8 mouse cellular contexts compared by ENCODE assay signal in the genomic region with DNA sequence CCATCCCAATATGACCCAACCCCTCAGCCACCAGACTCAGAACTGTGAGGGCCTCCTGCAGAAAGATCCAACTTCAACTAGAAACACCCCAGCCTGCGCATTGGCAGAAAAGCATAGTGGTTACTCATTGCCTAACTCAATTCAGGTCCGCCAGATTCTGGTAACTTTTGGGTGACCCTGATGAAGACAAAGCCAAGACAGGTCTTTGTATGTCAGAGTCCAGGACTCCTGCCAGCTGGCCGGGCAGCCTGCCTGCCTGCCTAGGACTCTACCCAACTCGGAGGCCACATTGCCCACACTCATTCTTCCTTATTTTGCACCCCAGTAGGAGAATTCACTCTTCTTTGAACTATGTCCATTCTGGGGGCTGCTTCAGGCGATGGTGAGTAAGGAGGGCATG. TPM values are rescaled to one million over a fixed set of nuclear protein-coding genes. Genes with fewer than 3 reads are reported as not detected.
A peak's percentile ranks its signal among the peaks of the same experiment; 100 is the strongest.
DNase-seq lines count a peak whose midpoint lies in the region; ATAC-seq and TF ChIP-seq lines count a peak whose summit lies in the region.
"Had no signal": no experiment of that assay in that cellular context is flagged by ENCODE, and none has a peak within 500 bp of the region (broad histone marks: within the 10 kb centered on the region; RNA-seq: fewer than 3 reads in every experiment).

A gene (plus strand): TSS at position 178 of the 400 bp plus-strand sequence.

- peaks cover 99% of the 10 kb centered on the region for H3K27me3 ChIP-seq in lung, embryonic 15.5 days
- H3K27me3 ChIP-seq in hindbrain, embryonic 12.5 days: peaks cover 96% of the 10 kb centered on the region
- peaks cover 98% of the 10 kb centered on the region for H3K27me3 ChIP-seq in limb, embryonic 14.5 days (ENCODE audit: control insufficient read depth, insufficient read depth, low read length)
- H3K27me3 ChIP-seq in stomach, embryonic 16.5 days (ENCODE audit: control insufficient read depth, insufficient read depth, low read length): peaks cover 94% of the 10 kb centered on the region

- no peak for TF ChIP-seq POLR2A in limb, embryonic 14.5 days (IDR thresholded peaks at IDR 0.05; ENCODE audit: borderline replicate concordance, extremely low read depth, insufficient read depth, insufficient read length)

- H3K4me3 ChIP-seq in lung, embryonic 15.5 days: peak within 1 kb of the TSS; percentile 11
- H3K4me3 ChIP-seq in hindbrain, embryonic 12.5 days: peak within 1 kb of the TSS; percentile 49
- H3K4me3 ChIP-seq in limb, embryonic 14.5 days (replicated peaks; ENCODE audit: low read length): peak within 1 kb of the TSS; percentile 34
- H3K4me3 ChIP-seq in stomach, embryonic 16.5 days (replicated peaks; ENCODE audit: low read length): peak within 1 kb of the TSS; percentile 29

- no peaks in the 10 kb centered on the region for H3K36me3 ChIP-seq in lung, embryonic 15.5 days
- no peaks in the 10 kb centered on the region for H3K36me3 ChIP-seq in hindbrain, embryonic 12.5 days
- H3K36me3 ChIP-seq in limb, embryonic 14.5 days (ENCODE audit: control insufficient read depth, insufficient read depth, low read length): no peaks in the 10 kb centered on the region
- no peaks in the 10 kb centered on the region for H3K36me3 ChIP-seq in stomach, embryonic 16.5 days (ENCODE audit: control insufficient read depth, insufficient read depth, low read length)

- no peak within 1 kb of the TSS for H3K9ac ChIP-seq in lung, embryonic 15.5 days
- peak within 1 kb of the TSS; percentile 73 for H3K9ac ChIP-seq in hindbrain, embryonic 12.5 days
- H3K9ac ChIP-seq in limb, embryonic 14.5 days (ENCODE audit: low read depth, low read length, severe bottlenecking): peak within 1 kb of the TSS; percentile 28; the same call in 1 of the 2 replicates
- H3K9ac ChIP-seq in stomach, embryonic 16.5 days (ENCODE audit: low read length): no peak within 1 kb of the TSS; the same call in 1 of the 2 replicates

- H3K27ac ChIP-seq in lung, embryonic 15.5 days: no peak within 1 kb of the TSS
- peak within 1 kb of the TSS; percentile 85 for H3K27ac ChIP-seq in hindbrain, embryonic 12.5 days
- no peak within 1 kb of the TSS for H3K27ac ChIP-seq in limb, embryonic 14.5 days (replicated peaks; ENCODE audit: low read depth, low read length)
- H3K27ac ChIP-seq in stomach, embryonic 16.5 days (ENCODE audit: low read length): no peak within 1 kb of the TSS

- WGBS in lung, embryonic 15.5 days: 12% methylated on average over 5 of the region's 5 CpGs
- WGBS in hindbrain, embryonic 12.5 days: 5% methylated on average over 5 of the region's 5 CpGs
- whole genome bisulfite sequencing in limb, embryonic 14.5 days: 45% methylated on average over 5 of the region's 5 CpGs
- WGBS in stomach, embryonic 16.5 days: 29% methylated on average over 5 of the region's 5 CpGs

- no peak for DNase-seq in lung, postnatal 36 days
- no peak for DNase-seq in limb, embryonic 14.5 days (ENCODE audit: low spot score)
- DNase-seq in right cerebral cortex, adult 18-20 months: no peak
- no peak for DNase-seq in left cerebral cortex, adult 9 months (ENCODE audit: low spot score in 2 of 2)
- DNase-seq: gastrocnemius, postnatal 36 days had no signal

- H3K9me3 ChIP-seq in lung, embryonic 15.5 days: no peaks in the 10 kb centered on the region
- H3K9me3 ChIP-seq in hindbrain, embryonic 12.5 days (replicated peaks): no peaks in the 10 kb centered on the region
- H3K9me3 ChIP-seq in limb, embryonic 14.5 days (ENCODE audit: control insufficient read depth, low read length): no peaks in the 10 kb centered on the region
- no peaks in the 10 kb centered on the region for H3K9me3 ChIP-seq in stomach, embryonic 16.5 days (replicated peaks; ENCODE audit: control insufficient read depth, low read length)

- peak within 1 kb of the TSS; percentile 27 for H3K4me2 ChIP-seq in lung, embryonic 15.5 days
- peak within 1 kb of the TSS; percentile 49 for H3K4me2 ChIP-seq in hindbrain, embryonic 12.5 days (replicated peaks)
- peak within 1 kb of the TSS; percentile 55 for H3K4me2 ChIP-seq in limb, embryonic 14.5 days (replicated peaks; ENCODE audit: low read depth, low read length, severe bottlenecking)
- H3K4me2 ChIP-seq in stomach, embryonic 16.5 days (ENCODE audit: low read depth, low read length): peak within 1 kb of the TSS; percentile 38

- ATAC-seq in lung, embryonic 15.5 days (ENCODE audit: borderline replicate concordance, extremely low read depth, low FRiP score, low TSS enrichment): no peak
- no peak; the same call in 1 of the 2 replicates for ATAC-seq in hindbrain, embryonic 12.5 days (ENCODE audit: low FRiP score)
- ATAC-seq in limb, embryonic 14.5 days (ENCODE audit: low FRiP score, low read depth): no peak
- ATAC-seq in stomach, embryonic 16.5 days (ENCODE audit: insufficient read depth, low FRiP score): no peak

- no peaks in the 10 kb centered on the region for H3K4me1 ChIP-seq in lung, embryonic 15.5 days
- no peaks in the 10 kb centered on the region for H3K4me1 ChIP-seq in hindbrain, embryonic 12.5 days
- H3K4me1 ChIP-seq in limb, embryonic 14.5 days (ENCODE audit: control insufficient read depth, insufficient read depth, low read length): peaks cover 11% of the 10 kb centered on the region
- H3K4me1 ChIP-seq in stomach, embryonic 16.5 days (ENCODE audit: control insufficient read depth, insufficient read depth, low read length): no peaks in the 10 kb centered on the region

RNA-seq across cellular contexts. Expression of the gene that starts here (rescaled TPM):
- 0.05 TPM in 1 of 2 replicates, not detected in the other for polyA plus RNA-seq in lung, embryonic 15.5 days (2015; fragmentation: Nextera tagmentation; extraction: Ambion mirVana)
- 0.66 and 1.1 TPM in 2 replicates for polyA plus RNA-seq in hindbrain, embryonic 12.5 days (2016; fragmentation: Nextera tagmentation; extraction: Ambion mirVana)
- polyA plus RNA-seq in limb, embryonic 14.5 days (2012; rRNA removed): 5.0 and 5.9 TPM in 2 replicates
- 0.18 and 0.21 TPM in 2 replicates for polyA plus RNA-seq in limb, embryonic 14.5 days (2014; fragmentation: Nextera tagmentation; extraction: Ambion mirVana)
- polyA plus RNA-seq in stomach, embryonic 16.5 days (2015; fragmentation: Nextera tagmentation; extraction: Ambion mirVana): 0.10 and 0.13 TPM in 2 replicates

Comparison
In these comparisons a context has a peak if more than half of its experiments do, and no peak if none do; other contexts are left out.
1. H3K9ac ChIP-seq: peak in hindbrain, embryonic 12.5 days (single experiment) and limb, embryonic 14.5 days (single experiment); none in lung, embryonic 15.5 days (single experiment) and stomach, embryonic 16.5 days (single experiment).
2. Peak in every context shown above with its lines, with median percentiles within 50 percentile points of each other: H3K4me2 ChIP-seq and H3K4me3 ChIP-seq.